Mouse (Mus musculus) neural tube, embryonic 11.5 days (tissue): Measurements from ENCODE around the gene Tead4. TPM values are rescaled to one million over a fixed set of nuclear protein-coding genes. Genes with fewer than 3 reads are reported as not detected.

Experiments used
- ATAC-seq: fragments of 200-750 bp; cut with Nextera tagmentation; 2 replicates; pipeline ENCODE4 v1.8.0; 2017; ENCODE audit warnings: moderate number of reproducible peaks, mild to moderate bottlenecking, moderate TSS enrichment, moderate library complexity; ENCODE audit not compliant: insufficient read depth, low FRiP score, low TSS enrichment
- DNase-seq: peaks from one replicate; pipeline ENCODE4 v3.0.0-alpha.2; 2015; ENCODE audit warnings: low spot score
- H3K27ac ChIP-seq: fragments of 300-500 bp; sonication (generic); 2 replicates; pipeline ENCODE4 v1.5.1; 2014; ENCODE audit warnings: low read depth, mild to moderate bottlenecking, low read length
- H3K27me3 ChIP-seq: fragments of 300-500 bp; sonication (generic); 2 replicates; pipeline ENCODE4 v1.6.1; 2014; ENCODE audit warnings: mild to moderate bottlenecking, low read length, mixed read lengths; ENCODE audit not compliant: control insufficient read depth, insufficient read depth
- H3K36me3 ChIP-seq: fragments of 300-500 bp; sonication (generic); 2 replicates; pipeline ENCODE4 v1.6.1; 2014; ENCODE audit warnings: mild to moderate bottlenecking, low read length, moderate library complexity, mixed read lengths; ENCODE audit not compliant: control insufficient read depth, insufficient read depth
- H3K4me1 ChIP-seq: fragments of 300-500 bp; sonication (generic); 2 replicates; pipeline ENCODE4 v1.6.1; 2014; ENCODE audit warnings: low read length, mixed read lengths; ENCODE audit not compliant: control insufficient read depth, insufficient read depth
- H3K4me2 ChIP-seq: fragments of 300-500 bp; sonication (generic); 2 replicates; pipeline ENCODE4 v1.6.1; 2014; ENCODE audit warnings: low read depth, mild to moderate bottlenecking, moderate library complexity
- H3K4me3 ChIP-seq: fragments of 300-500 bp; sonication (generic); 2 replicates; pipeline ENCODE4 v1.5.1; 2014; ENCODE audit warnings: low read depth, low read length
- H3K9ac ChIP-seq: fragments of 300-500 bp; sonication (generic); 2 replicates; pipeline ENCODE4 v1.6.1; 2014; ENCODE audit warnings: mild to moderate bottlenecking, low read length
- H3K9me3 ChIP-seq: fragments of 300-500 bp; sonication (generic); 2 replicates; pipeline ENCODE4 v1.6.1; 2016; ENCODE audit warnings: low read length; ENCODE audit not compliant: control insufficient read depth
- WGBS: fragments of 180-500 bp; shearing (Covaris S2); extraction: QIAGEN DNeasy Blood & Tissue Kit; methylation state at CpG from one replicate; pipeline ENCODE4 v1.1.7; 2014; 5-methylcytosine and 5-hydroxymethylcytosine counted together
- polyA plus RNA-seq: library from polyadenylated mRNA; unstranded; fragments of >200 nt; fragmentation: Nextera tagmentation; extraction: Ambion mirVana; gene quantifications from 2 replicates; pipeline ENCODE4 v1.2.1, GENCODE M21; 2014

Gene Tead4
- polyA plus RNA-seq, 1 experiment from 2014 or later = 1.9 TPM

DNA sequence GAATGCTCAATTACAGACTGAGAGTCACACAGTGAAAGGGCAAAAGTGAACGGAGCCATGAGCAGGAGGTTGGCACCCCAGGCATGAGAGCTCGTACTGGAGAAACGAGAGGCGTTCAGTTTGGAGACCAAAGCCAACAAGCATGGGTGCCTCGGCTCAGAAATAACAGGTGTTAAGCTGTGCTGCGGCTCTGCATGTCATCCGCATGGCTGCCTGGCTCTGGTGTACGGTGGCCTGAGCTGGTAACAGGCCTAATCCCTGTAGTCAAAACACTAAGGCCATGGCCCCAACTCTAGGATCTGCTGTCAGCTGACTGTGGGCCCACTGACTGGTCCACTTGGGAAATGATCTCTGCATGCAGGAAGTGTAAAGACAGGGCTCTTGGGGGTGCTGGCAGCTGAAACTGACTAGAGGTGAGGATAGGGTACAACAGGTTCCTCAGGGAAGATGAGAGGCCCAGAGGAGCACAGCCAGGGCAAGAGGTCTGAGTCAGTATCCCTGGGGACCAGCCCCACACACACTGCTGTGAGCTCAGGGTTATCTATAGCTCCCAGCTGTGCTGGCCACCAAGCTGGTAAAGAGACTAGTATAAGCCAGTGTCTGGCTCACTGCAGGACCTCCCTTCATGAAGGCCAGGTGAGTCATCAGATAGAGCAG, 35.6 kb downstream of the Tead4 start:
- no peak for DNase-seq
- H3K36me3 ChIP-seq = no peaks in the 10 kb centered on the region
- no peak for ATAC-seq
- H3K9me3 ChIP-seq = no peaks in the 10 kb centered on the region
- no peaks in the 10 kb centered on the region for H3K27me3 ChIP-seq
- H3K9ac ChIP-seq = no peak overlapping the region
- no peak overlapping the region for H3K27ac ChIP-seq
- no peak overlapping the region for H3K4me3 ChIP-seq
- no peak overlapping the region for H3K4me2 ChIP-seq
- WGBS = 91% methylated on average over 8 of the region's 8 CpGs
- H3K4me1 ChIP-seq = no peaks in the 10 kb centered on the region

DNA sequence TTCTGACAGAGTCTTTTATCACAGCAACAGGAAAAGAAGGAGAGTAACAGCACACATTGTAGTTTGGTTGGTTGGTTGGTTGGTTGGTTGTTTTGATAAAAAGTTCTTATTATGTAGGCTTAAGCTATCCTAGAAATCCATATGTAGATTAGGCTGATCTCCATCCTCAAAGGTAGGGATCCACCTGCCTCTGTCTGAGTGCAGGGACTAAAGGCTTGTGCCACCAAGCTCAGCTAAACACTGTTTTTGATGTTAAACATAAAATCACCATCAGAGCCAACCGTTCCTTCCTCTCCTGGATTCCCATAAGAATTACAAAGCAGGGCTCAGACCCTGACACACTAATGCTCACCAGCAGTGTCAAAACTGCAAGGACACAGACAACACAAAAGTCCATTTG, 39.1 kb downstream of the Tead4 start:
- WGBS = 55% methylated on average over 1 of the region's 1 CpGs

DNA sequence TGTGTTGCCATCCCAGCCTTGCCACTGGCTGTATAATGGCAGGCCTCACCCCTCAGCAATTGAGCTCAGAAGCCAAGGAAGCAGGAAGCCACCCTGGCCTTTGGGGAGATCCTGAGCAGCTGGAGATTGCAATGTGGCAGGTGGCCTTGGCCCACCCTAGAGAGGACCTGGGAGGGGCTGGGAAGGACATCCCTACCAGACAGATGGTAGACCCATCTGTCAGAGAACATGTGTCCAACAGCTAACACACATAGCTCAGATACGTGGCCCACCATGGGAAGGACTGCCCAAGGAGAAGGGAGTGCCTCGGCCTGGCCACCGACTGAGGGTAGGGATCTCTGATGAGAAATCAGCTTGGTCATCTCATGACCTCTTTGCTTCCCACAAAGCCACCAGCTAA, 41.4 kb downstream of the Tead4 start:
- DNase-seq = no peak
- 86% methylated on average over 3 of the region's 3 CpGs for WGBS
- Histone ChIP-seq H3K36me3 (no peaks in the 10 kb centered on the region), H3K4me3 (no peak overlapping the region), H3K27me3 (no peaks in the 10 kb centered on the region), H3K4me2 (no peak overlapping the region), H3K9me3 (no peaks in the 10 kb centered on the region), H3K9ac (no peak overlapping the region), H3K27ac (no peak overlapping the region), H3K4me1 (no peaks in the 10 kb centered on the region)
- ATAC-seq = no peak

More for the DNA sequence above, 39.1 kb downstream of the Tead4 start:
- Histone ChIP-seq H3K36me3 (no peaks in the 10 kb centered on the region), H3K27ac (no peak overlapping the region), H3K4me2 (no peak overlapping the region), H3K4me1 (no peaks in the 10 kb centered on the region), H3K27me3 (no peaks in the 10 kb centered on the region), H3K9me3 (no peaks in the 10 kb centered on the region), H3K9ac (no peak overlapping the region), H3K4me3 (no peak overlapping the region)
- DNase-seq (no peak), ATAC-seq (no peak)

DNA sequence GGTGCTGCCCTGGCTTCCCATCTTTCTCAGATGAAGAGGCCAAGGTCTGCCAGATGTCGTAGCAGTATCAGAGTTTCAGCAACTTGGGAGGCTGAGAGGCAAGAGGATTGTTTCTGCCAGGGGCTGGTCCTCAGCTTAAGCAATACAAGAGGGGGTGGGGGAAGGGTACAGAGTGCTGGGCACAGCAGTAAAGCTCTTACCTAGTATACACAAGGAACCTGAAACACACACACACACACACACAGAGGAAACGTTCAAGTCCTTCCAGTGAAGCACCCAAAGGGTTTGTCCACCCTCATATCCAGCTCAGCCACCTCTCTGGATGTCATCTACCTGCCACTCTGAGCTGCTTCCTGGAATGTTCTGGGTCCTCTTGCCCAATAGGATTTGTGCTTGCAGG, 44.7 kb downstream of the Tead4 start:
- H3K27ac ChIP-seq = no peak overlapping the region
- H3K36me3 ChIP-seq = no peaks in the 10 kb centered on the region
- DNase-seq (no peak), ATAC-seq (no peak)
- WGBS = 65% methylated on average over 2 of the region's 2 CpGs
- no peak overlapping the region for H3K4me2 ChIP-seq
- no peak overlapping the region for H3K9ac ChIP-seq
- H3K27me3 ChIP-seq = no peaks in the 10 kb centered on the region
- no peaks in the 10 kb centered on the region for H3K4me1 ChIP-seq
- H3K9me3 ChIP-seq = no peaks in the 10 kb centered on the region
- H3K4me3 ChIP-seq = no peak overlapping the region

DNA sequence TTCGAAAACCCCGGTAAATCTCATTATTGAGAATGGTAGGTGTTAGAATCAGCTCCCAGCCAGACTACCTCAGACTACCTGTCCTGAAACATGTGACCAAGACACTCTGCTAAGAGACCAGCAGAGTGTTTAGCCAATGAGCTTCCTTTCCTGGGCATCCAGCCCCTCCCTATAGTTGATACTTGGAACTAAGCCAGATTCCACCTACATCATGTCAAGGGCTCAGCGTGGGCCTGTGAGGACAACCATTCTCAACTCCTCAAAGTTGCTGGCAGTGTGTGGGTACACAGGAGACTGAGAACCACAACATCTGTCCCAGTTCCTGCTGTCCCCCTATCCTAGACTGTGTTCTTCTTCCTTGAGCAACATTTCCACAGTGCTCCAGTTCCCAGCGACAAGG, 45.3 kb downstream of the Tead4 start:
- H3K4me3 ChIP-seq = no peak overlapping the region
- no peak overlapping the region for H3K27ac ChIP-seq
- no peak overlapping the region for H3K4me2 ChIP-seq
- WGBS = 82% methylated on average over 4 of the region's 4 CpGs
- ATAC-seq (no peak), DNase-seq (no peak)
- no peaks in the 10 kb centered on the region for H3K9me3 ChIP-seq
- H3K4me1 ChIP-seq = no peaks in the 10 kb centered on the region
- H3K36me3 ChIP-seq = no peaks in the 10 kb centered on the region
- no peak overlapping the region for H3K9ac ChIP-seq
- no peaks in the 10 kb centered on the region for H3K27me3 ChIP-seq

DNA sequence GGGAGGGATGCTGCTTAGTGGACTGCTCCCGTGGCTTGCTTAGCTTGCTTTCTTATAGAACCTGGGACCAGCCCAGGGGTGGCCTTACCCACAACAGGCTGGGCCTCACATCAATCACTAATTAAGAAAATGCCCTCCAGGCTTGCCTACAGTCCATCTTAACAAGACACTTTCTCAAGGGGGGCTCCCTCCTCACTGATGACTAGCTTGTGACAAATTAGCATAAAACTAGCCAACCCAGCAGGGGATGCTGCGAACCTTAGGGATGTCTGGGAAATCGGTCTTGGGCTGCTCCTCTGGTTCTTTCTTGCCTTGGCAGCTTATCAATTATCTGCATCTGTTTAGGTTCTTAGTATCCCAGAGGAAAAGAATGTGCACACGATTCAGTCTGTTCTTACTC, 46.1 kb downstream of the Tead4 start:
- H3K4me3 ChIP-seq = no peak overlapping the region
- no peaks in the 10 kb centered on the region for H3K4me1 ChIP-seq
- ATAC-seq (no peak), DNase-seq (no peak)
- WGBS = 50% methylated on average over 4 of the region's 4 CpGs
- H3K9me3 ChIP-seq = no peaks in the 10 kb centered on the region
- H3K36me3 ChIP-seq = no peaks in the 10 kb centered on the region
- no peak overlapping the region for H3K9ac ChIP-seq
- H3K27ac ChIP-seq = no peak overlapping the region
- no peaks in the 10 kb centered on the region for H3K27me3 ChIP-seq
- H3K4me2 ChIP-seq = no peak overlapping the region

DNA sequence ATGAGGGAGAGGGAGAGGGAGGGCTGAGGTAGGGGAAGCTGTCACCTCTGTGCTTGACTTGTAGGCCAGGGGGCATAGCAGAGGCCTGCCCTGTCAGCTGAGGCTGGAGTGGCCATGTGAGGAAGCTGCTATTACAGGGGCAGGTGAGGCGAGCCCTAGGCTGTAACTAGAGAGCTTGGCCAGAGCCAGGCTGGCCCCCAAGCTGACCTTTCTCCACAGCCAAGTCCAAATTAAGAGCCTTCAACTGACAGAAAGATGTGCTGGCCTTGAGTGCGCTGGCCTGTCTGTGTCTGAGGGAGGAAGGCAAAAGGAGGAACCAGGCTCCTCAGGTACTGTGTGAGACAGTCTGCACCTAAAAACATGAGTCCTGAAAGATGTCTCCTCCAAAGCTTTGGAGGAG, 47.5 kb downstream of the Tead4 start:
- H3K36me3 ChIP-seq = no peaks in the 10 kb centered on the region
- H3K9ac ChIP-seq = no peak overlapping the region
- ATAC-seq (no peak), DNase-seq (no peak)
- H3K4me2 ChIP-seq = no peak overlapping the region
- H3K4me3 ChIP-seq = no peak overlapping the region
- H3K4me1 ChIP-seq = no peaks in the 10 kb centered on the region
- no peaks in the 10 kb centered on the region for H3K9me3 ChIP-seq
- no peak overlapping the region for H3K27ac ChIP-seq
- 78% methylated on average over 2 of the region's 2 CpGs for WGBS
- H3K27me3 ChIP-seq = no peaks in the 10 kb centered on the region

DNA sequence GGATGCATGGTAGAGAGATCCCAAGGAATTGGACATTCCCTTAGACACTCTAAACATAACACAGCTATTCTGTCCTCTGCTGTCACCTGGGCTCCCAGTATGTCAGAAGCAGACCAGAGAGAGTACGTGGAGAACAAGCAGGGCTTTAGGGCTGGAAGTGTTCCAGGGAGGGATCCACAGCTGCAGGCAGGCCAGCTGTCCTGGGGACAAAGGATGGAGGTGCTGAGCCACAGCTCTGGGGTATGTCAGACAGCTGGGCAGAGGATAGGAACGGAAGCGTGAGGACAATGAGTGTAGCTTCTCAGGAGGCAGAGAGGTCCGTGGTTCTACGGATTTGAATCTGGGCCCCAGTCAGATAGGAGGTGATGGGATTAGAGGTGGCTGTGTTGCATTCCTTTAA, 50.0 kb downstream of the Tead4 start:
- DNase-seq (no peak), ATAC-seq (no peak)
- no peaks in the 10 kb centered on the region for H3K4me1 ChIP-seq
- H3K27ac ChIP-seq = no peak overlapping the region
- H3K36me3 ChIP-seq = no peaks in the 10 kb centered on the region
- no peak overlapping the region for H3K4me2 ChIP-seq
- no peaks in the 10 kb centered on the region for H3K9me3 ChIP-seq
- 89% methylated on average over 5 of the region's 5 CpGs for WGBS
- no peak overlapping the region for H3K4me3 ChIP-seq
- no peaks in the 10 kb centered on the region for H3K27me3 ChIP-seq
- H3K9ac ChIP-seq = no peak overlapping the region

DNA sequence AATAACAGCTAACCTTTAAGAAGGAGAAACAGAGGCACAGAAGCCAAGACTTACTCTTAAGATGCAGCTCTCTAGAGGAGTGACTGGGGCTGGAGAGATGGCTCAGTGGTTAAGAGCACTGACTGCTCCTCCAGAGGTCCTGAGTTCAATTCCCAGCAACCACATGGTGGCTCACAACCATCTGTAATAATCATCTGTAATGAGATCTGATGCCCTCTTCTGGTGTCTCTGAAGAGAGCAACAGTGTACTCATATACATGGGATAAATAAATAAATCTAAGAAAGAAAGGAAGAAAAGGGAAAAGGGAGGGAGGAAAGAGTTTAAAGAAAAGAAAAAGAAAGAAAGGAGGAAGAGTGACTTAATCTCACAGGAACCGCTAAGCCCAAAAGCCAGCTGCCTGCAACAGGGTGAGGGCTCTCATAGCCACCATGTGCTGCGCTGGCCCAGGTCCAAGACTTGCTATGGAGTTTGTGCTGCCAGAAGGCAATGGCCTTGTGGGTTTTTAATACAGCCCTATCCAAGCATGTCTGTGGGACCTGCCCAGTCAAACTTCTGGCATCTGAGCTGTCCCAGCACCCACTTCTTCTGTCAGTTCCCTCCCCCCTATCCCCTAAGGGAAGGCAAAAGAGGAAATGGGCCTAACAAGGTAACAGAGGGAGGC, 63.4 kb downstream of the Tead4 start:
- ATAC-seq (no peak), DNase-seq (no peak)
- H3K27ac ChIP-seq = no peak overlapping the region
- WGBS = 91% methylated on average over 2 of the region's 2 CpGs
- no peak overlapping the region for H3K9ac ChIP-seq
- no peak overlapping the region for H3K4me2 ChIP-seq
- no peaks in the 10 kb centered on the region for H3K9me3 ChIP-seq
- H3K4me3 ChIP-seq = no peak overlapping the region
- no peaks in the 10 kb centered on the region for H3K36me3 ChIP-seq
- H3K4me1 ChIP-seq = no peaks in the 10 kb centered on the region
- no peaks in the 10 kb centered on the region for H3K27me3 ChIP-seq
